Mouse (Mus musculus) liver, adult 2 months (tissue): ENCODE data around the gene Atf5. TPM values are rescaled to one million over a fixed set of nuclear protein-coding genes. Genes with fewer than 3 reads are reported as not detected.

Experiments
- DNase-seq: peaks from one replicate; pipeline ENCODE4 v3.0.0-alpha.2; 2011; ENCODE audit warnings: low read depth, low spot score; ENCODE audit errors: extremely low read depth
- H3K27ac ChIP-seq: fragments of 200-500 bp; replicated peaks from 2 replicates; pipeline ENCODE4 v1.5.1; 2012; ENCODE audit warnings: low read depth, mild to moderate bottlenecking, control low read depth, inconsistent platforms, low read length; ENCODE audit not compliant: insufficient read depth
- H3K27me3 ChIP-seq: fragments of 200-500 bp; 2 replicates; pipeline ENCODE4 v1.6.1; 2012; ENCODE audit warnings: mild to moderate bottlenecking, moderate library complexity, low read length, inconsistent platforms; ENCODE audit not compliant: control insufficient read depth, insufficient read depth
- H3K36me3 ChIP-seq: fragments of 200-500 bp; 2 replicates; pipeline ENCODE4 v1.6.1; 2012; ENCODE audit warnings: low read length, inconsistent platforms; ENCODE audit not compliant: control insufficient read depth, insufficient read depth
- H3K4me1 ChIP-seq: fragments of 200-500 bp; 2 replicates; pipeline ENCODE4 v1.6.1; 2011; ENCODE audit warnings: low read length; ENCODE audit not compliant: control insufficient read depth, insufficient read depth
- H3K4me3 ChIP-seq: fragments of 200-500 bp; 2 replicates; pipeline ENCODE4 v1.5.1; 2011; ENCODE audit warnings: low read depth, mild to moderate bottlenecking, control low read depth, low read length, moderate library complexity; ENCODE audit not compliant: insufficient read depth
- H3K79me2 ChIP-seq: fragments of 200-500 bp; 2 replicates; pipeline ENCODE4 v1.6.1; 2012; ENCODE audit warnings: inconsistent platforms, mild to moderate bottlenecking, low read length, moderate library complexity; ENCODE audit not compliant: control insufficient read depth, insufficient read depth
- H3K9ac ChIP-seq: fragments of 200-500 bp; 2 replicates; pipeline ENCODE4 v1.6.1; 2012; ENCODE audit warnings: low read depth, mild to moderate bottlenecking, control low read depth, inconsistent platforms, low read length
- CTCF ChIP-seq: fragments of 200-500 bp; IDR thresholded peaks from 2 replicates; pipeline ENCODE4 v1.5.1; 2011; ENCODE audit warnings: low read depth, low read length, control low read depth
- POLR2A ChIP-seq: fragments of 200-500 bp; IDR thresholded peaks from 2 replicates; pipeline ENCODE4 v1.6.1; 2011; ENCODE audit warnings: low read length, control low read depth; ENCODE audit not compliant: insufficient read depth; ENCODE audit errors: extremely low read depth
- WGBS: fragments of 180-500 bp; shearing (Covaris S2); methylation state at CpG from one replicate; pipeline ENCODE4 v1.1.7; 2018; 5-methylcytosine and 5-hydroxymethylcytosine counted together
- polyA plus RNA-seq: library from polyadenylated mRNA; depleted of rRNA; stranded (reverse); fragments of >200 nt; gene quantifications from 2 replicates; pipeline ENCODE4 v1.2.3, GENCODE M21; 2012
- total RNA-seq: library from RNA; depleted of rRNA; stranded (reverse); fragments of >200 nt; gene quantifications from 2 replicates; pipeline ENCODE4 v1.2.3, GENCODE M21; 2014

Gene Atf5
- total and polyA plus RNA-seq, 2 experiments: 22.9 to 727 TPM

GRCm38 (mm10) chr7:44852259-44853027 is 36.0 kb upstream of the Atf5 start:
- H3K36me3 ChIP-seq: no peaks in the 10 kb centered on the region

GRCm38 (mm10) chr7:44851625-44852234 is 35.3 kb upstream of the Atf5 start:
- no peak for DNase-seq
- Histone ChIP-seq H3K79me2 (peaks cover 21% of the 10 kb centered on the region; the same call in 1 of the 2 replicates), H3K4me1 (peaks cover 27% of the 10 kb centered on the region), H3K27me3 (no peaks in the 10 kb centered on the region), H3K4me3 (no peak overlapping the region), H3K9ac (no peak overlapping the region), H3K36me3 (no peaks in the 10 kb centered on the region), H3K27ac (no peak overlapping the region)
- no peak for TF ChIP-seq CTCF
- no peak for TF ChIP-seq POLR2A
- 89% methylated on average over 12 of the region's 12 CpGs for WGBS

More at GRCm38 (mm10) chr7:44852259-44853027, 36.0 kb upstream of the Atf5 start:
- Histone ChIP-seq H3K79me2 (peaks cover 20% of the 10 kb centered on the region; the same call in 1 of the 2 replicates), H3K27me3 (no peaks in the 10 kb centered on the region), H3K4me1 (peaks cover 27% of the 10 kb centered on the region), H3K4me3 (no peak overlapping the region), H3K27ac (no peak overlapping the region), H3K9ac (no peak overlapping the region)
- 92% methylated on average over 36 of the region's 36 CpGs for WGBS
- DNase-seq: no peak
- TF ChIP-seq POLR2A: no peak
- TF ChIP-seq CTCF: no peak

GRCm38 (mm10) chr7:44850789-44851624 is 34.5 kb upstream of the Atf5 start:
- DNase-seq: no peak
- H3K27me3 ChIP-seq: no peaks in the 10 kb centered on the region
- TF ChIP-seq POLR2A (no peak), CTCF (no peak)
- H3K27ac ChIP-seq: peak overlapping the region; percentile 98
- H3K4me1 ChIP-seq: peaks cover 23% of the 10 kb centered on the region
- H3K36me3 ChIP-seq: peaks cover 5% of the 10 kb centered on the region; the same call in 1 of the 2 replicates
- H3K4me3 ChIP-seq: peak overlapping the region; percentile 93
- peak overlapping the region; percentile 92 for H3K9ac ChIP-seq
- H3K79me2 ChIP-seq: peaks cover 22% of the 10 kb centered on the region; the same call in 1 of the 2 replicates
- WGBS: 64% methylated on average over 8 of the region's 8 CpGs

- Histone ChIP-seq H3K9ac (peak overlapping the region; percentile 92), H3K4me1 (peaks cover 23% of the 10 kb centered on the region), H3K27me3 (no peaks in the 10 kb centered on the region), H3K36me3 (peaks cover 13% of the 10 kb centered on the region; the same call in 1 of the 2 replicates), H3K27ac (peak overlapping the region; percentile 98), H3K79me2 (peaks cover 22% of the 10 kb centered on the region; the same call in 1 of the 2 replicates), H3K4me3 (peak overlapping the region; percentile 93)
- peak; percentile 52 for DNase-seq
- under 1% methylated on average over 33 of the region's 33 CpGs for WGBS
- peak; percentile 55; the same call in 1 of the 2 replicates for TF ChIP-seq POLR2A
- TF ChIP-seq CTCF: no peak
These were observed 33.7 kb upstream of the Atf5 start for GRCm38 (mm10) chr7:44850146-44850545.

GRCm38 (mm10) chr7:44849416-44850111 is 33.1 kb upstream of the Atf5 start:
- under 1% methylated on average over 41 of the region's 41 CpGs for WGBS
- H3K36me3 ChIP-seq: peaks cover 13% of the 10 kb centered on the region; the same call in 1 of the 2 replicates
- peak overlapping the region; percentile 92 for H3K9ac ChIP-seq
- no peaks in the 10 kb centered on the region for H3K27me3 ChIP-seq
- H3K79me2 ChIP-seq: peaks cover 22% of the 10 kb centered on the region; the same call in 1 of the 2 replicates
- H3K27ac ChIP-seq: peak overlapping the region; percentile 98
- H3K4me1 ChIP-seq: peaks cover 23% of the 10 kb centered on the region
- peak overlapping the region; percentile 93 for H3K4me3 ChIP-seq
- DNase-seq: peak; percentile 85
- TF ChIP-seq CTCF (no peak), POLR2A (0 out of 2 replicates have a peak, but pooled peaks have one; percentile 39)
